Mouse (Mus musculus): ENCODE results near the gene Prss34. TPM values are rescaled to one million over a fixed set of nuclear protein-coding genes. Genes with fewer than 3 reads are reported as not detected.

Prss34 gene
- polyA plus RNA-seq (2014; fragmentation: Nextera tagmentation; extraction: Ambion mirVana): not detected in 2 replicates

DNA sequence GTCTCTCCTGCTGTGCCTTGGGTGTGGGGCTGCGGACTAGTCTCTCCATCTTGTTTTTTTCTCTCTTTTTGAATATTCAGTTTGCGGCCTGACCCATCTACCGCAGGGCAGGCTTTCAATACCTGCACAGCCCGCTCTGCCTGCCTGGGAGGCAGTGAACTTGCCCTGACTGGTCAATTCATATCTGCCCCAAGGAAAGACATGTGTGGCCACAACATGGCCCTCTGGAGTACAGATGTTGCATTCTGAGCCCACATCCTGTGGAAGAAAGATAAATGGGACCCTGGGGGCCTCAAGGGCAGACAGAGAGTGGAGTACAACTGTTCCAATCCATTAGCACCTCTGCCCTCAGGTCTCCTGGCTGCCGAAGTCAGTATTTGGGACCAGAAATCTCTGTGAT is at the start of gene Prss34:
Prss34 (plus strand) TSS at position 301 of the 400 bp plus-strand sequence.
- Histone ChIP-seq H3K4me2 (ENCODE audit: low read length) (no peak within 1 kb of the TSS), H3K27me3 (replicated peaks; ENCODE audit: control insufficient read depth, insufficient read depth, low read length) (no peaks in the 10 kb centered on the region), H3K9me3 (replicated peaks; ENCODE audit: control insufficient read depth, low read length) (no peaks in the 10 kb centered on the region), H3K36me3 (ENCODE audit: control insufficient read depth, insufficient read depth, low read length) (no peaks in the 10 kb centered on the region), H3K4me3 (ENCODE audit: low read depth, low read length) (no peak within 1 kb of the TSS), H3K9ac (ENCODE audit: low read length) (no peak within 1 kb of the TSS), H3K27ac (ENCODE audit: low read depth, low read length) (no peak within 1 kb of the TSS), H3K4me1 (ENCODE audit: control insufficient read depth, insufficient read depth, low read length) (no peaks in the 10 kb centered on the region)
- 86% methylated on average over 5 of the region's 5 CpGs for WGBS
- DNase-seq (ENCODE audit: low spot score) (no peak), ATAC-seq (no peak)

- Histone ChIP-seq H3K27me3 (replicated peaks; ENCODE audit: control insufficient read depth, insufficient read depth, low read length) (no peaks in the 10 kb centered on the region; the same call in 1 of the 2 replicates), H3K27ac (ENCODE audit: low read depth, low read length) (no peak overlapping the region), H3K4me3 (ENCODE audit: low read depth, low read length) (no peak overlapping the region), H3K36me3 (ENCODE audit: control insufficient read depth, insufficient read depth, low read length) (peaks cover 6% of the 10 kb centered on the region; the same call in 1 of the 2 replicates), H3K4me1 (ENCODE audit: control insufficient read depth, insufficient read depth, low read length) (0 out of 2 replicates have a peak, but pooled peaks cover 5% of the 10 kb centered on the region), H3K4me2 (ENCODE audit: low read length) (no peak overlapping the region), H3K9ac (ENCODE audit: low read length) (no peak overlapping the region), H3K9me3 (replicated peaks; ENCODE audit: control insufficient read depth, low read length) (no peaks in the 10 kb centered on the region)
- DNase-seq (ENCODE audit: low spot score): no peak
- 72% methylated on average over 8 of the region's 8 CpGs for WGBS
- no peak for ATAC-seq
Observed at GRCm38 (mm10) chr17:25250181-25250835, 47.9 kb upstream of the Prss34 start.

DNA sequence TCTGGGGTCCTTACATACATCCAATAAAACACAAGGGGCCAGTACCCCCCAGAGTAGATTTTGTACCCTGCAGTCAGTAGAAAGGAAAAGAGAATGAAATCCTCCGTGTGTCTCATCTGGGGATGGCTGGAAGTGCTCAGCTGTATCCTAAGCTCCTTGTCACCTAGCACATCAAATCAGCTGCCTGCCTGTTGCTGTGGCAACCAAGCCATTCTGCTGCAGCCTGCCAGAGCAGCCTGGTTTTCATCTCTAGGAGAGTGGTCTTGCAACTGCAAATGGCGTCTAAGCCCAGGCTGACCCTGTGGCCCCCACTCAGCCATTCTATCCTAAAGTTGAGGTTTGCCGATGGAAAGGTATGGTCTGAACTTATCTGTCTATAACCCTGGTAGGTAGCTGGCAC is 45.6 kb upstream of the Prss34 start:
- Histone ChIP-seq H3K4me1 (ENCODE audit: control insufficient read depth, insufficient read depth, low read length) (peaks cover 12% of the 10 kb centered on the region), H3K9ac (ENCODE audit: low read length) (no peak overlapping the region), H3K36me3 (ENCODE audit: control insufficient read depth, insufficient read depth, low read length) (no peaks in the 10 kb centered on the region), H3K27ac (ENCODE audit: low read depth, low read length) (peak overlapping the region; percentile 49), H3K4me3 (ENCODE audit: low read depth, low read length) (no peak overlapping the region), H3K9me3 (replicated peaks; ENCODE audit: control insufficient read depth, low read length) (no peaks in the 10 kb centered on the region), H3K4me2 (ENCODE audit: low read length) (no peak overlapping the region), H3K27me3 (replicated peaks; ENCODE audit: control insufficient read depth, insufficient read depth, low read length) (peaks cover 8% of the 10 kb centered on the region)
- peak; percentile 68 for DNase-seq (ENCODE audit: low spot score)
- WGBS: 25% methylated on average over 3 of the region's 3 CpGs
- ATAC-seq: peak; percentile 42; the same call in 1 of the 2 replicates

GRCm38 (mm10) chr17:25253760-25254159 is 44.4 kb upstream of the Prss34 start:
- Histone ChIP-seq H3K9me3 (replicated peaks; ENCODE audit: control insufficient read depth, low read length) (no peaks in the 10 kb centered on the region), H3K4me1 (ENCODE audit: control insufficient read depth, insufficient read depth, low read length) (peaks cover 12% of the 10 kb centered on the region), H3K27ac (ENCODE audit: low read depth, low read length) (0 out of 2 replicates have a peak overlapping the region, but pooled peaks have one; percentile 49), H3K4me2 (ENCODE audit: low read length) (peak overlapping the region; percentile 12; the same call in 1 of the 2 replicates), H3K27me3 (replicated peaks; ENCODE audit: control insufficient read depth, insufficient read depth, low read length) (peaks cover 8% of the 10 kb centered on the region), H3K9ac (ENCODE audit: low read length) (0 out of 2 replicates have a peak overlapping the region, but pooled peaks have one; percentile 32), H3K36me3 (ENCODE audit: control insufficient read depth, insufficient read depth, low read length) (peaks cover 6% of the 10 kb centered on the region; the same call in 1 of the 2 replicates), H3K4me3 (ENCODE audit: low read depth, low read length) (no peak overlapping the region)
- DNase-seq (ENCODE audit: low spot score) (peak; percentile 67), ATAC-seq (no peak)
- 22% methylated on average over 10 of the region's 10 CpGs for WGBS

DNA sequence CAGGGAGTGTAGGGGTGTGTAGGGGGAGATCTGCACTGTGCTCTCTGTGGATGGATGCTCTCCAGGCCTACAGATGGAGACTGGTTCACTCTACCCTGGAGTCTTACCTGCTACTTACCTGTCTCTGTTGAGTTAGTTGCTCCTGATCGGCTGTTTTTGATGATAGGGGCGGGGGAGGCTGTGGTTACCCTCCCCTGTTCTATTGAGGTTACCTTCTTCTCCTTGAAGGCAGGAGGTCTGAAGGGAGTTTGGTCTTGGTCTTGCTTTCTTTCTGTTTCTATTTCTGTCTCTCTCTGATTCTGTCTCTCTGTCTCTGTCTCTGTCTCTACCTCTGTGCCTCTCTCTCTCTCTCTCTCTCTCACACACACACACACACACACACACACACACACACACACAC is 43.1 kb upstream of the Prss34 start:
- Histone ChIP-seq H3K36me3 (ENCODE audit: control insufficient read depth, insufficient read depth, low read length) (peaks cover 20% of the 10 kb centered on the region), H3K27me3 (replicated peaks; ENCODE audit: control insufficient read depth, insufficient read depth, low read length) (peaks cover 8% of the 10 kb centered on the region), H3K4me3 (ENCODE audit: low read depth, low read length) (no peak overlapping the region), H3K4me2 (ENCODE audit: low read length) (no peak overlapping the region), H3K27ac (ENCODE audit: low read depth, low read length) (no peak overlapping the region), H3K4me1 (ENCODE audit: control insufficient read depth, insufficient read depth, low read length) (peaks cover 12% of the 10 kb centered on the region), H3K9me3 (replicated peaks; ENCODE audit: control insufficient read depth, low read length) (no peaks in the 10 kb centered on the region), H3K9ac (ENCODE audit: low read length) (no peak overlapping the region)
- ATAC-seq: no peak
- DNase-seq (ENCODE audit: low spot score): no peak
- WGBS: 68% methylated on average over 2 of the region's 2 CpGs

DNA sequence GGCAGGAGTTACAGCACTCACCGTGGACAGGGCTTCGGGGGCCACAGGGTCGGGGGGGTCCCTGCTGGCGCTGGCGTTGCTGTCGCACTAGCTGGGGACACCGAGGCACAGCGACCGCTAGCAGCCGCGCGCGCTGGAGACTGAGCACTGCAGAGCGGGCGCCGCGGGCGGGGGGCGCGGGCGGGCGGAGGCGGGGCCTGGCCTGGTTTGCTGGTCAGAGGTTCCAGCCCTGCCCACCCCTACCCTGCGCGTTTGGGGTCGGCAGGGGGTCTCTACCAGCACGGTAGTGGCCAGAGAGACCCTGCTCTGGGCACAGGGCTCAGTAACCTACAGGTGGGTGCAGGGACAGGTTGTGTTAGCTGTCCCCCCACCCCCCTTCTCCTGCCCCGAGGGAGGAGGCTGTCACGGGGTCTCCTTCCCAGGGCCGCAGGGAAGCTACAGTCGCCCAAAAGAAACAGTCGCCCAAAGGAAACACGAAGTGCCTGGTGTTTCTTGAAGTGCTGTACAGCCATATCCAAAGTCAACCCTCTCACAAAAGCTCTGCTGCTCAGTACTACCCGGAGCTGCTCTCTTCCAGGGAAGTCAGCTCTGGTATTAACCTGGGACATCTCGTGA is 41.9 kb upstream of the Prss34 start, which contains the start of gene Baiap3:
Baiap3 (minus strand) TSS at position 225 of the 615 bp plus-strand sequence.
- H3K4me3 ChIP-seq (ENCODE audit: low read depth, low read length): peak within 1 kb of the TSS; percentile 17
- H3K4me1 ChIP-seq (ENCODE audit: control insufficient read depth, insufficient read depth, low read length): peaks cover 12% of the 10 kb centered on the region
- no peaks in the 10 kb centered on the region for H3K9me3 ChIP-seq (replicated peaks; ENCODE audit: control insufficient read depth, low read length)
- DNase-seq (ENCODE audit: low spot score) (no peak), ATAC-seq (peak; percentile 24; the same call in 1 of the 2 replicates)
- no peak within 1 kb of the TSS for H3K27ac ChIP-seq (ENCODE audit: low read depth, low read length)
- H3K9ac ChIP-seq (ENCODE audit: low read length): peak within 1 kb of the TSS; percentile 40
- WGBS: 5% methylated on average over 35 of the region's 35 CpGs
- H3K4me2 ChIP-seq (ENCODE audit: low read length): peak within 1 kb of the TSS; percentile 52
- peaks cover 8% of the 10 kb centered on the region for H3K27me3 ChIP-seq (replicated peaks; ENCODE audit: control insufficient read depth, insufficient read depth, low read length)
- peaks cover 22% of the 10 kb centered on the region for H3K36me3 ChIP-seq (ENCODE audit: control insufficient read depth, insufficient read depth, low read length)

- DNase-seq (ENCODE audit: low spot score) (no peak), ATAC-seq (no peak)
- Histone ChIP-seq H3K4me1 (ENCODE audit: control insufficient read depth, insufficient read depth, low read length) (peaks cover 10% of the 10 kb centered on the region), H3K4me2 (ENCODE audit: low read length) (no peak overlapping the region), H3K9ac (ENCODE audit: low read length) (no peak overlapping the region), H3K27me3 (replicated peaks; ENCODE audit: control insufficient read depth, insufficient read depth, low read length) (peaks cover 8% of the 10 kb centered on the region), H3K27ac (ENCODE audit: low read depth, low read length) (no peak overlapping the region), H3K36me3 (ENCODE audit: control insufficient read depth, insufficient read depth, low read length) (peaks cover 28% of the 10 kb centered on the region), H3K4me3 (ENCODE audit: low read depth, low read length) (no peak overlapping the region), H3K9me3 (replicated peaks; ENCODE audit: control insufficient read depth, low read length) (no peaks in the 10 kb centered on the region)
- WGBS: 59% methylated on average over 6 of the region's 6 CpGs
Observed at GRCm38 (mm10) chr17:25257804-25258261, 40.4 kb upstream of the Prss34 start.

- Histone ChIP-seq H3K4me1 (ENCODE audit: control insufficient read depth, insufficient read depth, low read length) (no peaks in the 10 kb centered on the region), H3K9ac (ENCODE audit: low read length) (no peak overlapping the region), H3K36me3 (ENCODE audit: control insufficient read depth, insufficient read depth, low read length) (peaks cover 81% of the 10 kb centered on the region), H3K9me3 (replicated peaks; ENCODE audit: control insufficient read depth, low read length) (no peaks in the 10 kb centered on the region), H3K27ac (ENCODE audit: low read depth, low read length) (no peak overlapping the region), H3K4me2 (ENCODE audit: low read length) (no peak overlapping the region), H3K27me3 (replicated peaks; ENCODE audit: control insufficient read depth, insufficient read depth, low read length) (no peaks in the 10 kb centered on the region), H3K4me3 (ENCODE audit: low read depth, low read length) (no peak overlapping the region)
- no peak for DNase-seq (ENCODE audit: low spot score)
- WGBS: 70% methylated on average over 3 of the region's 3 CpGs
- ATAC-seq: no peak
Observed at GRCm38 (mm10) chr17:25264453-25264852, 33.7 kb upstream of the Prss34 start.
